Mouse (Mus musculus): ENCODE results near the gene Hist2h3c1. TPM values are rescaled to one million over a fixed set of nuclear protein-coding genes. Genes with fewer than 3 reads are reported as not detected.
A peak's percentile ranks its signal among the peaks of the same experiment; 100 is the strongest.
"Not testable (repeated sequence)": the region's sequence is repeated elsewhere in the genome, so short reads cannot be mapped to it uniquely, and the experiment has no call there.

Hist2h3c1 gene
- 0.64 and 1.4 TPM in 2 replicates for polyA plus RNA-seq (2016; fragmentation: Nextera tagmentation; extraction: Ambion mirVana)

DNA sequence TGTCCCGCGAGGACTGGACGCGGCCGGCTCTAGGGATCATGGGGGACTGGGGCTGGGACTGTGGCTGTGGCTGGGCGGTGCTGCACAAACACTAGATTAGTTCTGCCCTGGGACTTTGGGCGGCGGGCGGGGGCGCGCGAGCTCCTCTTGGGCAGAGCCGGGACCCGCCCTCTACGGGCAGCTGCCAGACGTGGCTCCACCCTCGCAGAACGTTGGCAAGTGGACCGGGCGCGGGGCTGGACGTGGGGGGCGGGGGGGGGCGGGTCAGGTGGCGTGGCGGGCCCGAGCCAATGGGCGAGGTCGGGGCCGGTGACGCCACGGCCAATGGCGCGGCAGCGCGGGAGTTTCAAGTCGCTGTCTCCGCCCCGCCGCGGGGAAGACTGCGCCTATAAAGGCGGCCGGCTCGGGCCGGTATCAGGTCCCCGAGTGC, at the start of gene Hist2h3c1:
Gene Hist2h3c1 (plus strand): TSS at position 259 of the 430 bp plus-strand sequence.
- Histone ChIP-seq H3K9ac (peak within 1 kb of the TSS; percentile 67), H3K4me1 (replicated peaks) (peaks cover 35% of the 10 kb centered on the region), H3K4me2 (peak within 1 kb of the TSS; percentile 64), H3K4me3 (peak within 1 kb of the TSS; percentile 48), H3K27ac (ENCODE audit: poor library complexity, severe bottlenecking) (peak within 1 kb of the TSS; percentile 83)
- not testable (repeated sequence) for H3K27me3 ChIP-seq (replicated peaks); H3K9me3 ChIP-seq (replicated peaks); H3K36me3 ChIP-seq
- no CpG with 5 or more reads among the region's 47 CpGs for WGBS
- peak; percentile 93 for ATAC-seq (ENCODE audit: insufficient number of reproducible peaks, low FRiP score)

DNA sequence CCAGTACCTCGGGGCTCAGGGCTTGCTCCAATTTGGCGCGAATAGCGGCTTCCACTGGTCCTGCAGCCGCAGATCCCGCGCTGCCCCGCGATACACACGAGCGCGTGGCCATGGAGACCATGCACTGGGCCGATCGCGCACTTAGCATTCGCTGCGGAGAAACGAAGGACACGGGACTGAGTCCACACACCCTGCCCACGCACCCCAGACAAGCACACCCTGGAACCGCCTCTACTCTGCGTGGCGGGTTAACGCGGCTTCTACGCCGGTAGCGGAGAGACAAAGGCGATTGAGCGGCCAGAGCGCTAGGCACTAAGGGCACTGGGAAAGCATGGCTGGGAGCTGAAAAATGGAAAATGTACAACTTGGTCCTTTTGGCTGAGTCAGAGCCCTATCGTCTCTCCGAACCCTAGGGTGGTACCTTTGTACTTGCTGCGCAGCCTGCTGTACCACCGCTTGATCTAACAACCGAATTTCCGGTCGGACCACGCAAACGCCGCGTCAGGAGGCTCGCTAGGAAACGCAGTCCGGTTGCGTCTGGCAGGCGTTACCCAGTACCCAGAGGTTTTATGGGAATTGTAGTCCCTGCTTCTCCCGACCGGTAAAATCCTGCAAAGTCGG, 49.2 kb upstream of the Hist2h3c1 start:
- Histone ChIP-seq H3K4me2 (peak overlapping the region; percentile 99), H3K4me1 (replicated peaks) (peaks cover 17% of the 10 kb centered on the region; the same call in 1 of the 2 replicates), H3K9me3 (replicated peaks) (no peaks in the 10 kb centered on the region; the same call in 1 of the 2 replicates), H3K4me3 (peak overlapping the region; percentile 79), H3K9ac (peak overlapping the region; percentile 88), H3K27ac (ENCODE audit: poor library complexity, severe bottlenecking) (peak overlapping the region; percentile 89), H3K27me3 (replicated peaks) (no peaks in the 10 kb centered on the region; the same call in 1 of the 2 replicates), H3K36me3 (peaks cover 35% of the 10 kb centered on the region)
- WGBS: under 1% methylated on average over 50 of the region's 50 CpGs
- ATAC-seq (ENCODE audit: insufficient number of reproducible peaks, low FRiP score): peak; percentile 91

DNA sequence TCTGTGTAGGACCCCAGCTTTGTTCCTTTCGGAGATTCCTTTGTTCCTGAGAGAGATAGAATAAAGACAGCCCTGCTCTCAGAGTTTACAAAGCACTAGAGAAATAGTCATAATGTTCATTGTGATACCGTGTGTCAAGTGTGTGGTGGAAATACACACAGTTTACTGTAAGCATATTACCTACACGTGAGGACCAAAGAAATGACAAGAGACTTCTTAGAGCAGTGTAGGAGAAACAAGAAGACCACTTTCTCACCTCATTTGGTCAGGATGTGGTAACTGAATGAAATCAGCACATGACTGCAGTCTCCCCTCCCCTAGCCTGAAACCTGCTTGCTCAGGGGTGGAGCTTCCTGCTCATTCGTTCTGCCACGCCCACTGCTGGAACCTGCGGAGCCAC, 48.3 kb upstream of the Hist2h3c1 start:
- 0 out of 2 replicates have a peak, but pooled peaks have one; percentile 30 for ATAC-seq (ENCODE audit: insufficient number of reproducible peaks, low FRiP score)
- no peak overlapping the region; the same call in 1 of the 2 replicates for H3K27ac ChIP-seq (ENCODE audit: poor library complexity, severe bottlenecking)
- peak overlapping the region; percentile 99 for H3K4me2 ChIP-seq
- 4% methylated on average over 6 of the region's 6 CpGs for whole genome bisulfite sequencing
- H3K27me3 ChIP-seq (replicated peaks): no peaks in the 10 kb centered on the region; the same call in 1 of the 2 replicates
- no peaks in the 10 kb centered on the region; the same call in 1 of the 2 replicates for H3K9me3 ChIP-seq (replicated peaks)
- peak overlapping the region; percentile 56 for H3K9ac ChIP-seq
- H3K36me3 ChIP-seq: peaks cover 26% of the 10 kb centered on the region
- H3K4me1 ChIP-seq (replicated peaks): peaks cover 17% of the 10 kb centered on the region; the same call in 1 of the 2 replicates
- H3K4me3 ChIP-seq: peak overlapping the region; percentile 79

DNA sequence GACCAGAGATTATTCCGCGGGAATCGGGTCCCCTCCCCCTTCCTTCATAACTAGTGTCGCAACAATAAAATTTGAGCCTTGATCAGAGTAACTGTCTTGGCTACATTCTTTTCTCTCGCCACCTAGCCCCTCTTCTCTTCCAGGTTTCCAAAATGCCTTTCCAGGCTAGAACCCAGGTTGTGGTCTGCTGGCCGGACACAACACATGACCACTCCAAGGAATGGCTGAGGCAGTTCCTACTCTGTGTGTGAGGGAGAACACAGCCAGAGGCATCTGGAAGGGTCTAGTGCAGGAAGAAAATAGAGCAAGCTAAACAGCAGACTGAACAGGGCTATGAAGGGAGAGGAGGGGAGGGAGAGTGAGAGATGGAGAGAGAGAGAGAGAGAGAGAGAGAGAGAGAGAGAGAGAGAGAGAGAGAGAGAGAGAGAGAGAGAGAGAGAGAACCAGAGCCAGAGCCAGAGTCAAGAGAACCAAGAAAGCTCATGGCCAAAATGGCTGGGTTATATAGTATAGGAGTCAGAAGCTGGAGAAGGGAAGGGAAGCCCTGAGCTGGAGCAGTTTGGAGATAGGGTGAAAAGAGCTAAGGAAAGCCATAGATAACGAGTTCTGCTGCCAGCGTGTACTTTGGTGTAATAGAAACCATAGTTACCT, 47.8 kb upstream of the Hist2h3c1 start:
- ATAC-seq (ENCODE audit: insufficient number of reproducible peaks, low FRiP score); H3K27me3 ChIP-seq (replicated peaks); H3K9ac ChIP-seq; H3K9me3 ChIP-seq (replicated peaks); H3K4me3 ChIP-seq; H3K27ac ChIP-seq (ENCODE audit: poor library complexity, severe bottlenecking): not testable (repeated sequence)
- peaks cover 17% of the 10 kb centered on the region; the same call in 1 of the 2 replicates for H3K4me1 ChIP-seq (replicated peaks)
- 22% methylated on average over 8 of the region's 8 CpGs for WGBS
- peaks cover 21% of the 10 kb centered on the region for H3K36me3 ChIP-seq
- H3K4me2 ChIP-seq: peak overlapping the region; percentile 99; the same call in 1 of the 2 replicates

DNA sequence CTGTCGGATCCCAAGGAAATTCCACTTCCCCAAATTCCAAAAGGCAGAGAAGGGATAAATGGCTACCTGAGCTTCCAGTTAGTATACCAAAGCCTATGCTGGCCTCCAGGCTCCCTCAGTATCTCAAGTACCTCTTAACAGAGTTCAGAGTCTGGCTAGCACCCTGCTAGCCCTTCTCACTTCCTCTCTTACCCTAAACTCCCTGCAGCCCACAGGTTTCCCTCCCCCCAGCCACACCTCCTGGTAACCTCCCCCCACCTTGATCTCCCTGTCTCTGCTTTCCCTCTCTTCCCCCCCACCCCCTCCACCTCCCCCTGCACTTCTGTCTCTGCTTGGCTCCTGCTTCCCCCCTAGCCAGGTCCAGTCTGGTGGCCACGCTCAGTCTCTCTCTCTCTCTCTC, 46.8 kb upstream of the Hist2h3c1 start:
- H3K9ac ChIP-seq: no peak overlapping the region
- no peak overlapping the region for H3K4me3 ChIP-seq
- 37% methylated on average over 2 of the region's 2 CpGs for WGBS
- H3K36me3 ChIP-seq: peaks cover 11% of the 10 kb centered on the region
- no peaks in the 10 kb centered on the region; the same call in 1 of the 2 replicates for H3K27me3 ChIP-seq (replicated peaks)
- no peak overlapping the region for H3K4me2 ChIP-seq
- no peak for ATAC-seq (ENCODE audit: insufficient number of reproducible peaks, low FRiP score)
- H3K27ac ChIP-seq (ENCODE audit: poor library complexity, severe bottlenecking): no peak overlapping the region
- no peaks in the 10 kb centered on the region; the same call in 1 of the 2 replicates for H3K9me3 ChIP-seq (replicated peaks)
- peaks cover 17% of the 10 kb centered on the region; the same call in 1 of the 2 replicates for H3K4me1 ChIP-seq (replicated peaks)

DNA sequence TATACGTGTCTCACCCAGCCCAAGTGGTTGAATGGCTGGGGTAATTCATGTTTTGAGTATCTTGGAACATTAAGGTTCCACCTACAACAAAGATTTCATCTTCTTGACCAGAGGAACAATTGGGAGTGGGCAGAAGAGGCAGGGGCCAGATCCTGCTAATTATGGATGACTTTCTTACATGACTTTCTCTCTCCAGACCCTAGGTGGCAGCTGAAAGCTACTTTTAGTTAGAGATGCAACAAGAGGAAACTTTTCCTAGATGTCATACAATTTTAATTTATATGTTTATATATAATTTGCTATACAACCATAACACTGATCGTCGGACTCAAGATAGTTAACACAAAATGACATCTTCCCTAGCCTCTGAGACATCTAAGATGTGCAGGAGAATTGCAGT, 38.7 kb upstream of the Hist2h3c1 start:
- H3K9ac ChIP-seq: no peak overlapping the region
- H3K36me3 ChIP-seq: no peaks in the 10 kb centered on the region
- H3K9me3 ChIP-seq (replicated peaks): no peaks in the 10 kb centered on the region
- H3K4me1 ChIP-seq (replicated peaks): 0 out of 2 replicates have a peak, but pooled peaks cover 4% of the 10 kb centered on the region
- H3K27me3 ChIP-seq (replicated peaks): 0 out of 2 replicates have a peak, but pooled peaks cover 6% of the 10 kb centered on the region
- no peak overlapping the region for H3K4me3 ChIP-seq
- WGBS: 73% methylated on average over 3 of the region's 3 CpGs
- no peak for ATAC-seq (ENCODE audit: insufficient number of reproducible peaks, low FRiP score)
- H3K4me2 ChIP-seq: no peak overlapping the region
- no peak overlapping the region for H3K27ac ChIP-seq (ENCODE audit: poor library complexity, severe bottlenecking)

DNA sequence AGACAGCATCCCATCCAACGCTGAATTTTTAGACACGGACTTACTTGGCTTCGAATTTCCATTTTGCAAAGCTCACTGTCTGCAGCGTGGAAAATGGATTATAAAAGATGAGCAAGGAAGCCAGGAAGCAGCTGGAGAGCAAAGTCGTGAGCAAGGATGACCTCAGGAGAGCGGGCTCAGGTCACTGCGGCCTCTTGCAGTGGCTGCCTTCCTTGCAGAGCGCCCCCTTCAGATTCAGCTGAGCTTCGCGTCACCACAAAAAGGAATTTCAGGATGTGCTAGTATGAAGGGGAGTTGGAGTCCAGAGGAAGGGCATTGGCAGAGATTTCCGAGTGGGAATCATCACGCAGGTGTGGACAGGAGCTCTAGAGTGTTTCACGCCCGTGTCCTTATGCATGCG, 37.2 kb upstream of the Hist2h3c1 start:
- H3K4me1 ChIP-seq (replicated peaks): 0 out of 2 replicates have a peak, but pooled peaks cover 4% of the 10 kb centered on the region
- H3K36me3 ChIP-seq: no peaks in the 10 kb centered on the region
- H3K4me3 ChIP-seq: no peak overlapping the region
- H3K27me3 ChIP-seq (replicated peaks): 0 out of 2 replicates have a peak, but pooled peaks cover 6% of the 10 kb centered on the region
- no peak overlapping the region for H3K27ac ChIP-seq (ENCODE audit: poor library complexity, severe bottlenecking)
- WGBS: 20% methylated on average over 15 of the region's 15 CpGs
- no peak for ATAC-seq (ENCODE audit: insufficient number of reproducible peaks, low FRiP score)
- H3K9ac ChIP-seq: no peak overlapping the region
- H3K4me2 ChIP-seq: no peak overlapping the region
- no peaks in the 10 kb centered on the region for H3K9me3 ChIP-seq (replicated peaks)

DNA sequence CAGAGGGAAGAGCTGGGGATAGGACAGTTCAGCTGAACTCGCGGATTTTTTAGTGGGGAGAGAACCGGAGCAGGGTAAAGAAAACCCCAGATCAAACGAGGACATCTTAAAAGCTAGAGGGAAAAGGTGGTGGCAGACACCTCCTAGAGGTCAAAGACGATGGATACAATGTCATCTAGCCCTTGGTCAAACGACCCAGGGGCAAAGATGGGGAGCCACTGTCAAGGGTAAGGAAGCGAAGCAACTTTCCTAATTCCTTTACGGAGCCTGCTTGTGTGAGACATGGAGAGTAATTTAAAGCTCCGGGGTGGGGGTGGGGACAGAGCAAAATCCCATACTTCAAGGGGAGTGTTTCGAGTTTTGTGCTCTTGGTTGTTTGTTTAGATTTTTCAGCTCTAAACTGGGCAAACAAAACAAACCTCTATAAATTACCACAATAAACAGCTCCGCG, 27.3 kb upstream of the Hist2h3c1 start:
- peak; percentile 26; the same call in 1 of the 2 replicates for ATAC-seq (ENCODE audit: insufficient number of reproducible peaks, low FRiP score)
- H3K4me3 ChIP-seq: peak overlapping the region; percentile 79
- peak overlapping the region; percentile 100 for H3K27ac ChIP-seq (ENCODE audit: poor library complexity, severe bottlenecking)
- H3K9ac ChIP-seq: peak overlapping the region; percentile 90
- no peaks in the 10 kb centered on the region for H3K27me3 ChIP-seq (replicated peaks)
- peak overlapping the region; percentile 90 for H3K4me2 ChIP-seq
- WGBS: under 1% methylated on average over 12 of the region's 12 CpGs
- H3K36me3 ChIP-seq: no peaks in the 10 kb centered on the region
- peaks cover 31% of the 10 kb centered on the region for H3K4me1 ChIP-seq (replicated peaks)
- H3K9me3 ChIP-seq (replicated peaks): no peaks in the 10 kb centered on the region

DNA sequence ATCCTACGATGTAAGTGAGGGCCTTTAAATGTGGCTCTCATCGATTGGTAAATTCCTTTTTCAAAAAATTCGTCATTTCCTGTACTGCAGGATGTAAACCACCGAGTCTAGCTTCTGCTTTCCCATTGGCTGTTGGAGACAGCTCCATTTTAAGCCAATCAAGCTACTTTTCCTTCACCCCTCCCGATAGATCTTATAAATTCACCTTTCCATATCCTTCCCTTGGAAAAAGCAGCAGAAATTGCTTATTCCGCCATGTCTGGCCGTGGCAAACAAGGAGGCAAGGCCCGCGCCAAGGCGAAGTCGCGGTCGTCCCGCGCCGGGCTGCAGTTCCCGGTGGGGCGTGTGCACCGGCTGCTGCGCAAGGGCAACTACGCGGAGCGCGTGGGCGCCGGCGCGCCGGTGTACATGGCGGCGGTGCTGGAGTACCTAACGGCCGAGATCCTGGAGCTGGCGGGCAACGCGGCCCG, 26.8 kb upstream of the Hist2h3c1 start, which contains the start of the genes Bola1 and Hist2h2ab:
Gene Bola1 (minus strand): TSS at position 49 of the 470 bp plus-strand sequence.
Gene Hist2h2ab (plus strand): TSS at position 205 of the 470 bp plus-strand sequence.
- Histone ChIP-seq H3K27me3 (replicated peaks) (no peaks in the 10 kb centered on the region), H3K4me1 (replicated peaks) (peaks cover 31% of the 10 kb centered on the region), H3K4me3 (peak within 1 kb of the TSS; percentile 79), H3K9ac (peak within 1 kb of the TSS; percentile 90), H3K4me2 (peak within 1 kb of the TSS; percentile 90), H3K9me3 (replicated peaks) (no peaks in the 10 kb centered on the region), H3K27ac (ENCODE audit: poor library complexity, severe bottlenecking) (peak within 1 kb of the TSS; percentile 100), H3K36me3 (no peaks in the 10 kb centered on the region)
- WGBS: under 1% methylated on average over 37 of the region's 37 CpGs
- ATAC-seq (ENCODE audit: insufficient number of reproducible peaks, low FRiP score): peak; percentile 86

DNA sequence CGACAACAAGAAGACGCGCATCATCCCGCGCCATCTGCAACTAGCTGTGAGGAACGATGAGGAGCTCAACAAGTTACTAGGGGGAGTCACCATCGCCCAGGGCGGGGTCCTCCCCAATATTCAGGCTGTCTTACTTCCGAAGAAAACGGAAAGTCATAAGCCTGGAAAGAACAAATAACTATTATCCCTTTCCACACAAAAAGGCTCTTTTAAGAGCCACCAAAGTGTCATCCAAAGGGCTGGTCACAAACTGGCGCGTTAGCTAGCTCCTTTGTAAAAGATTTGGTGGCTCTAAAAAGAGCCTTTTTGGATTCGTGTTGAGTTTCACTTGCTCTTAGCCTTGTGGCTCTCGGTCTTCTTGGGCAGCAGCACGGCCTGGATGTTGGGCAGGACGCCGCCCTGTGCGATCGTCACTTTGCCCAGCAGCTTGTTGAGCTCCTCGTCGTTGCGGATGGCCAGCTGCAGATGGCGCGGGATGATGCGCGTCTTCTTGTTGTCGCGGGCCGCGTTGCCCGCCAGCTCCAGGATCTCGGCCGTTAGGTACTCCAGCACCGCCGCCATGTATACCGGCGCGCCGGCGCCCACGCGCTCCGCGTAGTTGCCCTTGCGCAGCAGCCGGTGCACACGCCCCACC, 26.2 kb upstream of the Hist2h3c1 start:
- H3K4me1 ChIP-seq (replicated peaks): peaks cover 37% of the 10 kb centered on the region
- H3K4me3 ChIP-seq: peak overlapping the region; percentile 79
- WGBS: under 1% methylated on average over 43 of the region's 47 CpGs
- H3K36me3 ChIP-seq; H3K9me3 ChIP-seq (replicated peaks); H3K27me3 ChIP-seq (replicated peaks): not testable (repeated sequence)
- peak overlapping the region; percentile 90 for H3K4me2 ChIP-seq
- H3K9ac ChIP-seq: peak overlapping the region; percentile 90
- H3K27ac ChIP-seq (ENCODE audit: poor library complexity, severe bottlenecking): peak overlapping the region; percentile 100
- ATAC-seq (ENCODE audit: insufficient number of reproducible peaks, low FRiP score): peak; percentile 4; the same call in 1 of the 2 replicates

Data from heart, embryonic 12.5 days (tissue).